ENCODE assay signal across 9 mouse cellular contexts in genomic region chr3:51577816-51578749, GRCm38 (mm10). TPM values are rescaled to one million over a fixed set of nuclear protein-coding genes. Genes with fewer than 3 reads are reported as not detected.
DNase-seq lines count a peak whose midpoint lies in the region; ATAC-seq and TF ChIP-seq lines count a peak whose summit lies in the region.
"Had no signal": no experiment of that assay in that cellular context is flagged by ENCODE, and none has a peak within 500 bp of the region (broad histone marks: within the 10 kb centered on the region; RNA-seq: fewer than 3 reads in every experiment).

No protein-coding gene starts in this region.

- intact Hi-C loops in heart, postnatal 10 days (cut with DNase I), result no loop called here

- H3K36me3 ChIP-seq in thymus, adult 2 months (ENCODE audit: control insufficient read depth, insufficient read depth, low read length), result no peaks in the 10 kb centered on the region
- H3K36me3 ChIP-seq in limb, embryonic 15.5 days, result no peaks in the 10 kb centered on the region
- H3K36me3 ChIP-seq in forebrain, embryonic 11.5 days (ENCODE audit: control insufficient read depth, insufficient read depth, low read length), result no peaks in the 10 kb centered on the region

- WGBS in thymus, adult 2 months, result 24% methylated on average over 12 of the region's 12 CpGs
- 66% methylated on average over 12 of the region's 12 CpGs for WGBS in limb, embryonic 15.5 days
- WGBS in forebrain, embryonic 11.5 days, result 89% methylated on average over 12 of the region's 12 CpGs

- H3K9ac ChIP-seq in limb, embryonic 15.5 days, result no peak overlapping the region
- H3K9ac ChIP-seq in forebrain, embryonic 11.5 days (ENCODE audit: low read length), result no peak overlapping the region

- H3K4me3 ChIP-seq in thymus, adult 2 months (ENCODE audit: control insufficient read depth, insufficient read depth, low read length), result no peak overlapping the region
- H3K4me3 ChIP-seq in limb, embryonic 15.5 days, result no peak overlapping the region
- H3K4me3 ChIP-seq in forebrain, embryonic 11.5 days (ENCODE audit: low read depth, low read length), result no peak overlapping the region

- no peak for TF ChIP-seq CTCF in thymus, adult 2 months (IDR thresholded peaks at IDR 0.05; ENCODE audit: borderline replicate concordance, control insufficient read depth, extremely low read depth, insufficient read depth, low read length, poor library complexity)

- TF ChIP-seq POLR2A in thymus, adult 2 months (IDR thresholded peaks at IDR 0.05; ENCODE audit: control insufficient read depth, extremely low read depth, insufficient read depth, low read length, poor library complexity), result no peak

- ATAC-seq in limb, embryonic 15.5 days (ENCODE audit: insufficient number of reproducible peaks, low FRiP score, low TSS enrichment, low read depth), result no peak
- no peak for ATAC-seq in forebrain, embryonic 11.5 days (replicated peaks; ENCODE audit: low FRiP score)

- no peaks in the 10 kb centered on the region for H3K27me3 ChIP-seq in thymus, adult 2 months (ENCODE audit: control insufficient read depth, insufficient read depth, low read length)
- H3K27me3 ChIP-seq in limb, embryonic 15.5 days, result no peaks in the 10 kb centered on the region; the same call in 1 of the 2 replicates
- H3K27me3 ChIP-seq in forebrain, embryonic 11.5 days (ENCODE audit: control insufficient read depth, insufficient read depth, low read length), result no peaks in the 10 kb centered on the region

- peaks cover 20% of the 10 kb centered on the region for H3K4me1 ChIP-seq in thymus, adult 2 months (replicated peaks; ENCODE audit: control insufficient read depth, insufficient read depth, low read length)
- H3K4me1 ChIP-seq in limb, embryonic 15.5 days, result no peaks in the 10 kb centered on the region
- no peaks in the 10 kb centered on the region for H3K4me1 ChIP-seq in forebrain, embryonic 11.5 days (replicated peaks; ENCODE audit: control insufficient read depth, insufficient read depth, low read length)

- no peak overlapping the region for H3K4me2 ChIP-seq in limb, embryonic 15.5 days
- no peak overlapping the region for H3K4me2 ChIP-seq in forebrain, embryonic 11.5 days (ENCODE audit: low read depth, low read length, severe bottlenecking)
- H3K4me2 ChIP-seq: midbrain, embryonic 11.5 days had no signal

- peak overlapping the region; percentile 83 for H3K27ac ChIP-seq in thymus, adult 2 months (ENCODE audit: control insufficient read depth, insufficient read depth, low read length)
- H3K27ac ChIP-seq in limb, embryonic 15.5 days, result peak overlapping the region; percentile 61; the same call in 1 of the 2 replicates
- H3K27ac ChIP-seq in forebrain, embryonic 11.5 days (ENCODE audit: low read depth, low read length), result no peak overlapping the region

- no peak for DNase-seq in thymus, adult 2 months
- no peak for DNase-seq in thymus, postnatal 36 days
- peak; percentile 68 to 75 for DNase-seq in heart, postnatal 10 days
- peak; percentile 56 for DNase-seq in urinary bladder, postnatal 25 days (ENCODE audit: low spot score)
- no peak for DNase-seq in forebrain, embryonic 11.5 days (ENCODE audit: low spot score)
- DNase-seq in cerebellum, postnatal 36 days, result no peak
- DNase-seq in layer of hippocampus, adult 18-20 months (ENCODE audit: low spot score in 2 of 2), result no peak

- no peaks in the 10 kb centered on the region for H3K9me3 ChIP-seq in limb, embryonic 15.5 days
- H3K9me3 ChIP-seq in forebrain, embryonic 11.5 days (ENCODE audit: control insufficient read depth, low read length), result no peaks in the 10 kb centered on the region

RNA-seq across cellular contexts. Expression of gene Setd7, which starts 17.4 kb away (rescaled TPM):
- polyA plus RNA-seq in thymus, adult 2 months (2012; rRNA removed), result 62.8 TPM in 2 replicates
- total RNA-seq in heart, postnatal 10 days (2021), result 10 to 100 TPM; 57.0 to 67.0 TPM
- polyA plus RNA-seq in limb, embryonic 15.5 days (2015; fragmentation: Nextera tagmentation; extraction: Ambion mirVana), result 4.2 and 4.4 TPM in 2 replicates
- polyA plus RNA-seq in forebrain, embryonic 11.5 days (2014; fragmentation: Nextera tagmentation; extraction: Ambion mirVana), result 4.3 and 4.6 TPM in 2 replicates
- total RNA-seq in layer of hippocampus, adult 18-20 months (2021), result 100 to 1,000 TPM; 143 to 153 TPM

Comparison
In these comparisons a context has a peak if more than half of its experiments do, and no peak if none do; other contexts are left out.
1. DNase-seq: peak in heart, postnatal 10 days (2 of 2) and urinary bladder, postnatal 25 days (single experiment); none in thymus, adult 2 months (single experiment), thymus, postnatal 36 days (0 of 2), forebrain, embryonic 11.5 days (single experiment), cerebellum, postnatal 36 days (0 of 2) and layer of hippocampus, adult 18-20 months (0 of 2).
2. RNA of gene Setd7, which starts 17.4 kb away (polyA plus RNA-seq): 62.8 TPM in thymus, adult 2 months; 4.3 to 4.6 TPM in forebrain, embryonic 11.5 days and 4.2 to 4.4 TPM in limb, embryonic 15.5 days; every median in the first group is over 10 times any median in the second.